Mouse (Mus musculus): ENCODE results near the gene Tbc1d5. TPM values are rescaled to one million over a fixed set of nuclear protein-coding genes. Genes with fewer than 3 reads are reported as not detected.

The Tbc1d5 gene
- polyA plus RNA-seq (2012; rRNA removed) = 11.2 and 11.7 TPM in 2 replicates

DNA sequence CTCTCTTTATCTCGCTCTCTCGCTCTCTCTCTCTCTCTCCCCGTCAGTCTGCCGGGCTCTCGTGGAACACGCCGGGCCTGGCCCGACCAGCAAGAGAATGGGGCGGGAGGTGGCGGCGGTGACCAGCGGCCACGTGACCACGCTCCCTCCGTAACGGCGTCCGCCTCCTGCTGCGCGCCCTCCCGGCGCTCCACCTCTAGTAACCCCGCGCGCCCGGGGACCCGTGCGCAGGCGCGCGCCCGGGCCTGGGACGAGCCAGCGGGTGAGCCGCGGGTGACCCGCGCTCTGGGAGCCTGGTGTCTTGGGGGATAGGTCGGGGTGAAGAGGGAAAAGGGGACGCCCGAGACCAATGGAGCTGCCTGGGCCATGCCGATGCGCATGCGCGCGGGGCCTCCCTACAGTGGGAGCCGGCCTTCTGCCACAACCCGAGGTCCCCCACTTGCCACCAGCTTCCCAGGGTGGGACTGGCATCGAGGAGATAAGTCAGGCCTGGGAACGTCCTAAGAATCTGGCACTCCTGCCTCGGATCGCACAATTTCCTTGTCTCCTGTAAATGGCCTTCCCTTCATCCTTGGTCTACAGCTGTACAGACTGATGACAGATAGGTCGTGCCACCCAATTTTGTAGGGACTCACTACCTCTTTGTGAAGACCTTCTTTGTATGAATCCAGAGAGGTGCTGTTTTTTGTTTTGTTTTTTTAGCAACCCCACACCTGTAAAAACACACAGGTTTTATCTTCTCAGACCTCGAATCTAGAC is at the start of gene Tbc1d5:
Gene Tbc1d5, minus strand, starts transcription at position 158 of the 759 bp plus-strand sequence.
- Histone ChIP-seq H3K27ac (ENCODE audit: insufficient read depth, low read depth, low read length) (peak within 1 kb of the TSS; percentile 97), H3K27me3 (replicated peaks; ENCODE audit: control insufficient read depth, insufficient read depth, low read length) (no peaks in the 10 kb centered on the region), H3K4me1 (ENCODE audit: control insufficient read depth, insufficient read depth, low read length) (peaks cover 5% of the 10 kb centered on the region; the same call in 1 of the 2 replicates), H3K36me3 (ENCODE audit: control insufficient read depth, insufficient read depth, low read length) (no peaks in the 10 kb centered on the region), H3K4me3 (ENCODE audit: insufficient read depth, low read depth, low read length) (peak within 1 kb of the TSS; percentile 93)
- DNase-seq = peak; percentile 96
- TF ChIP-seq POLR2A (IDR thresholded peaks at IDR 0.05; ENCODE audit: low read depth, low read length) (peak; percentile 83), CTCF (conservative IDR thresholded peaks at IDR 0.05; ENCODE audit: insufficient read depth, insufficient read length, low read depth, low read length) (no peak)
- WGBS = 2% methylated on average over 52 of the region's 54 CpGs

DNA sequence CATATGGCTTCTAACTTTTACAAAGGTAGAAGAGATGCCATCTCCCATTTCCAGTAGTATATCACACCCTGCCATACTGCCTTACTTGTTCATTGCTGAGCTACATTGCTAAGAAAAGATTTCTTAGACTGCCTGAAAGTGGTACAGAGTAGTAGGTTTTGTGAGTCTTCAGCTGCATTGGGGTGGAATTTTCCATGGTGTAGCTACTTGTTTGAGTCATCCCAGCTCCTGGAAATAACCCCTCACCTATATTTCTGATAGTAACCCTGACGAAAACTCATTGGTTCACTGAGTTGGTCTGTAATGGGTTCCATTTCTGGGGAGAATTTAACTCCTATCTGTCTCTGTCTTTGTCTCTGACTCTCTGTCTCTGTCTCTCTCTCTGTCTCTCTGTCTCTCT is 46.9 kb upstream of the Tbc1d5 start:
- H3K4me3 ChIP-seq (ENCODE audit: insufficient read depth, low read depth, low read length) = no peak overlapping the region
- no peak overlapping the region for H3K27ac ChIP-seq (ENCODE audit: insufficient read depth, low read depth, low read length)
- no peaks in the 10 kb centered on the region for H3K27me3 ChIP-seq (replicated peaks; ENCODE audit: control insufficient read depth, insufficient read depth, low read length)
- no peak for TF ChIP-seq POLR2A (IDR thresholded peaks at IDR 0.05; ENCODE audit: low read depth, low read length)
- TF ChIP-seq CTCF (conservative IDR thresholded peaks at IDR 0.05; ENCODE audit: insufficient read depth, insufficient read length, low read depth, low read length) = no peak
- no peaks in the 10 kb centered on the region for H3K4me1 ChIP-seq (ENCODE audit: control insufficient read depth, insufficient read depth, low read length)
- no peak for DNase-seq
- 72% methylated on average over 1 of the region's 1 CpGs for WGBS
- H3K36me3 ChIP-seq (ENCODE audit: control insufficient read depth, insufficient read depth, low read length) = no peaks in the 10 kb centered on the region

DNA sequence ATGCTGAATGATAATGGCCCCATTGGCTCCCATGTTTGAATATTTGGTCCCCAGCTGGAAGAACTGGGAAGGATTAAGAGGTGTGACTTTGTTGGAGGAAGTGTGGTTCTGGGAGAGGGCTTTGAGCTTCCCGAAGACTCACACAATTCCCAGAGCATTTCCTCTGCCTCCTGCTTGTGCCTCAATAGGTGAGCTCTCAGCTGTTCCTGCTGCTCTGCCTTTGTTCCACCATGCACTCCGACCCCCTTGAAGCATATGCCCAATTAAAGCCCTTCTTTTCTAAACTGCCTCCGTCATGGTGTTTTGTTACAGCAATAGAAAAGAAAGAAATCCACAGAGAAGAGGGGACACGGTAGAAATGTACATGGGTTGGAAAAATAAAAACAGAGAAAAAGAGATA is 44.0 kb upstream of the Tbc1d5 start:
- 42% methylated on average over 4 of the region's 4 CpGs for WGBS
- no peak for TF ChIP-seq POLR2A (IDR thresholded peaks at IDR 0.05; ENCODE audit: low read depth, low read length)
- TF ChIP-seq CTCF (conservative IDR thresholded peaks at IDR 0.05; ENCODE audit: insufficient read depth, insufficient read length, low read depth, low read length) = no peak
- DNase-seq = no peak
- no peaks in the 10 kb centered on the region for H3K4me1 ChIP-seq (ENCODE audit: control insufficient read depth, insufficient read depth, low read length)
- H3K27ac ChIP-seq (ENCODE audit: insufficient read depth, low read depth, low read length) = no peak overlapping the region
- H3K27me3 ChIP-seq (replicated peaks; ENCODE audit: control insufficient read depth, insufficient read depth, low read length) = no peaks in the 10 kb centered on the region
- no peaks in the 10 kb centered on the region for H3K36me3 ChIP-seq (ENCODE audit: control insufficient read depth, insufficient read depth, low read length)
- H3K4me3 ChIP-seq (ENCODE audit: insufficient read depth, low read depth, low read length) = no peak overlapping the region

DNA sequence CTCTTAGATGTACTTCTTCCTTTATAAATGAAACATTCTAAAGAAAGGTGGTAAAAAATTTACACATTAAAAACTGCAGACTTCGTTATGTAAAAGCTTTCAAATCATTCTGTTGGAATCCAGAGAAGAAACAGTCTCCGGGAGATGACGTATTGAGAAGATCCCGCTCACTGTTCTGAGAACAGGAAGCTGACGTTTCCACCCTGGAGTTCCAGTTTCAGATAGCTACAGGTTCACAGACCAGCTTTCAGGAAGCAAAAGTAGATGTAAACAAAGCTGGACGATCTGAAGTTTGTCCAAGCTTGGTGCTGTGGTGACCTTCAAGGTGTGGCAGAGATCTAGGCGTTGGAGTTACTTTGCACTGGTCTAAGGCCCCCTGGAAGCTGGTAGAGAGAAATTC is 41.9 kb upstream of the Tbc1d5 start:
- Histone ChIP-seq H3K36me3 (ENCODE audit: control insufficient read depth, insufficient read depth, low read length) (no peaks in the 10 kb centered on the region), H3K4me1 (ENCODE audit: control insufficient read depth, insufficient read depth, low read length) (no peaks in the 10 kb centered on the region), H3K27me3 (replicated peaks; ENCODE audit: control insufficient read depth, insufficient read depth, low read length) (no peaks in the 10 kb centered on the region), H3K27ac (ENCODE audit: insufficient read depth, low read depth, low read length) (no peak overlapping the region), H3K4me3 (ENCODE audit: insufficient read depth, low read depth, low read length) (no peak overlapping the region)
- 62% methylated on average over 7 of the region's 7 CpGs for WGBS
- DNase-seq = peak; percentile 14
- no peak for TF ChIP-seq POLR2A (IDR thresholded peaks at IDR 0.05; ENCODE audit: low read depth, low read length)
- TF ChIP-seq CTCF (conservative IDR thresholded peaks at IDR 0.05; ENCODE audit: insufficient read depth, insufficient read length, low read depth, low read length) = no peak

DNA sequence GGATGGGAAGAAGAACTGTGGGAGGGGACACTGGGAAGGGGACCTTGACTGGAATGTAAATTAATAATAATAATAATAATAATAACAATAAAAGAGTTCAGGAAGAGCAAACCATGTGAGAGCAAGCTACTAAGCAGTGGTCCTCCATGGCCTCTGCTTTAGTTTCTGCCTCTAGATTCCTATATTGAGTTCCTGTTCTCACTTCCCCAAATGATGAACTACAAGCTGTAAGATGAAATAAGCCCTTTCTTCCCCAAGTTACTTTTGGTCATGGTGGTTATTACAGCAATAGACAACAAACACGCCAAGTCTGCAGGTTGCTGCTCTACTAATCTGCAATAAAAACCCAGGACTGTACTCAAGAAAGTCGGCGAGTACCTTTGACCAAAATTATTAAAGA is 40.7 kb upstream of the Tbc1d5 start:
- TF ChIP-seq POLR2A (IDR thresholded peaks at IDR 0.05; ENCODE audit: low read depth, low read length) (no peak), CTCF (conservative IDR thresholded peaks at IDR 0.05; ENCODE audit: insufficient read depth, insufficient read length, low read depth, low read length) (no peak)
- Histone ChIP-seq H3K36me3 (ENCODE audit: control insufficient read depth, insufficient read depth, low read length) (no peaks in the 10 kb centered on the region), H3K4me3 (ENCODE audit: insufficient read depth, low read depth, low read length) (no peak overlapping the region), H3K27ac (ENCODE audit: insufficient read depth, low read depth, low read length) (no peak overlapping the region), H3K27me3 (replicated peaks; ENCODE audit: control insufficient read depth, insufficient read depth, low read length) (no peaks in the 10 kb centered on the region), H3K4me1 (ENCODE audit: control insufficient read depth, insufficient read depth, low read length) (no peaks in the 10 kb centered on the region)
- WGBS = 83% methylated on average over 3 of the region's 3 CpGs
- no peak for DNase-seq

DNA sequence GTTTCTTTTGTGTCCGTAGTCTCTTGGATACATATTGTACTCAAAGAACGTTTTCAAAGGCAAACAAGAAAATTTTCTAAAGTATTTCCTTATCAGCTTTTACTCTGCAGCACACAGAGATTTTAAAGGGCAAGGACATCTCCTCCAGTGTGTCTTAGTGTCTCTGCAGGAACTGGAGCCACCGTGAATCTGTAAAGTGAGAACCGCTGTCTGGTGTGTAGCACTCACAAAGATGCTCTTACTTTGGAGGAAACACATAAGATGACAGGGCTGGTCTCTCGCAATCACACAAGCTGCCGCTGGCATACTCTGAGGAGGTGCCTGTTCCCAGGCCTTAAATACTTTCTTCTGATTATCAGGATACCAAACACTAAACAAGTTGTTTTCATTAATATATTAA is 37.3 kb upstream of the Tbc1d5 start:
- Histone ChIP-seq H3K4me3 (ENCODE audit: insufficient read depth, low read depth, low read length) (no peak overlapping the region), H3K27ac (ENCODE audit: insufficient read depth, low read depth, low read length) (no peak overlapping the region), H3K4me1 (ENCODE audit: control insufficient read depth, insufficient read depth, low read length) (no peaks in the 10 kb centered on the region), H3K36me3 (ENCODE audit: control insufficient read depth, insufficient read depth, low read length) (no peaks in the 10 kb centered on the region), H3K27me3 (replicated peaks; ENCODE audit: control insufficient read depth, insufficient read depth, low read length) (no peaks in the 10 kb centered on the region)
- no peak for DNase-seq
- no peak for TF ChIP-seq CTCF (conservative IDR thresholded peaks at IDR 0.05; ENCODE audit: insufficient read depth, insufficient read length, low read depth, low read length)
- TF ChIP-seq POLR2A (IDR thresholded peaks at IDR 0.05; ENCODE audit: low read depth, low read length) = no peak
- WGBS = 92% methylated on average over 6 of the region's 6 CpGs

DNA sequence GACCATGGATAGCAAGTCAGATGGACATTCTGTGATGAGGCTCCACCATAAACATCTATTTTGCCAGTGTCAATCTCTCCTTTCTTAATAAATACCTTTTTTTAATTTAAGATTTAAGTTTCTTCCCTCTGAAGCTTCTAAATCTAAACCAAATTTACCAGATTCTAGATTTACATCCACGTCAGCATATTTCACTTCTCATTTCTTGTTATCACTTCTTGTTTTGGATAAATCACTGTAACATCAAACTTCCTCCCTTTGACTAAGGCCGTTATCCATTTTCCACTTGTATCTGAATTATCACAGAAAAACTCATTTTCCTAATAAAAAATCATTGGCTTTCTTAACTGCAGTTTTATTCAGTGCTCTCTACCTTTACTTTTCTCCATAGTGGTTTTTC is 30.4 kb upstream of the Tbc1d5 start:
- Histone ChIP-seq H3K27ac (ENCODE audit: insufficient read depth, low read depth, low read length) (no peak overlapping the region), H3K27me3 (replicated peaks; ENCODE audit: control insufficient read depth, insufficient read depth, low read length) (no peaks in the 10 kb centered on the region)
- TF ChIP-seq POLR2A (IDR thresholded peaks at IDR 0.05; ENCODE audit: low read depth, low read length) (no peak), CTCF (conservative IDR thresholded peaks at IDR 0.05; ENCODE audit: insufficient read depth, insufficient read length, low read depth, low read length) (no peak)

More for the DNA sequence above, 30.4 kb upstream of the Tbc1d5 start:
- WGBS = 86% methylated on average over 2 of the region's 2 CpGs
- H3K36me3 ChIP-seq (ENCODE audit: control insufficient read depth, insufficient read depth, low read length) = no peaks in the 10 kb centered on the region
- no peak for DNase-seq
- H3K4me3 ChIP-seq (ENCODE audit: insufficient read depth, low read depth, low read length) = no peak overlapping the region
- H3K4me1 ChIP-seq (ENCODE audit: control insufficient read depth, insufficient read depth, low read length) = no peaks in the 10 kb centered on the region

Data from kidney, adult 2 months (tissue).